Mouse (Mus musculus) naive thymus-derived CD4-positive, alpha-beta T cell, adult 2 months (primary cell): Measurements from ENCODE around the gene Nf1.

ENCODE experiments used
- DNase-seq: peaks from one replicate; pipeline ENCODE4 v3.0.0-alpha.2; 2011; ENCODE audit warnings: low read depth

The Nf1 gene

DNA sequence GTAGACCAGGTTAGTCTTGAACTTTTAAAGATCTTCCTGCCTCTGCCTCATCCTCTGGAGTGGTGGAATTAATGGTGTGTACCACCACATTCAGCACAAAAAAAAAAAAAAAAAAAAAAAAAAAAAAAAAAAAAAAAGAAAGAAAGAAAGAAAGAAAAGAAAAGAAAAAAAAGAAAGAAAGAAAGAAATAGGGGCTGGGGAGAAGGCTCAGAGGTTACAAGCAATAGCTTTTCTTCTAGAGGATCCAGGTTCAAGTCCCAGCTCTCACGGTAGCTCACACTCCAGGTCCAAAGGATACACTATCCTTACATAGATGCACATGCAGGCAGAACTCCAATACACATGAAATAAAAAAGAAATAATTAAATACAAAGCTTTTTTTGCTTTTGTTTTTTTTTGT, 9.9 kb upstream of the Nf1 start:
- DNase-seq, result no peak

DNA sequence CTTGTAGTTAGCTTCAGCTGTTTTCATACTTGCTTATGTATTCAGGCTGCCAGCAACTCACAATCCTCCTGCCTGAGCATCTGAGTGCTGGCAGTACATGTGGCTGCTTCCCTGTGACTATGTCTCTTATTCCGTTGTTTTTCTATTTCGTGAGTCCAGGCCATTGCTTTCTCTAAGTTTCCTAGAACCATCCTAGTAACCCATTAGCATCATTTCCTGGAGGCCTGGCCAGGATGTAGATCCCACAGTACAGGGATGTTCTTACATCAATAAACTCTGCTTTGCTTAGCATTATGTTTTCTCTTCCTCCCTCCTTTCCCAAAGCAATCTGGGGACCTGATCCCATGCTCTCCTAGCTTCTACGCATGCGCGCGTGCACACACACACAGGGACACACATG, 4.4 kb upstream of the Nf1 start:
- no peak for DNase-seq

DNA sequence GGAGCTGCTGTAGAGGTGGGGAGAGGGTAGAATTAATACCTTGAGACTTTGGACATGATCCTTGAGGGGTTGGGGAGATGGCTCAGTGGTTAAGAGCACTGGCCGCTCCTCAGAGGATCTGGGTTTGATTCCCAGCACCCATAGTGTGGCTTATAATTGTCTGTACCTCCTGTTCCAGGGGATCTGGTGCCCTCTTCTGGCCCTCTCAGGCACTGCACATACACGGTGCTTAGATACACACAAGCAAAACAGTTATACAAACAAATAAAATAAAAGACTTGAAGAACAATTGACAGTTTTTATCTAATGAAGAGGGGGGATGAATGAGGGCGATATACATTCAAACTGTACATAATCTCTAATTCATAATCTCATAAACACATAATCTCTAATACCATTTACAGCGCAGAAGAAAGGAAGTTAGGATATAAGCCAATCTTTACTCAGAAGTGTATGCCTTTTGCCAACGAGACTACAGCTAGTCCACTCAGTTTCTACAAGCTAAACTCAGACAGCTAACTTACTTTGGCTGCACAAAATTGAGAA, 2.7 kb upstream of the Nf1 start:
- DNase-seq, result peak; percentile 66

DNA sequence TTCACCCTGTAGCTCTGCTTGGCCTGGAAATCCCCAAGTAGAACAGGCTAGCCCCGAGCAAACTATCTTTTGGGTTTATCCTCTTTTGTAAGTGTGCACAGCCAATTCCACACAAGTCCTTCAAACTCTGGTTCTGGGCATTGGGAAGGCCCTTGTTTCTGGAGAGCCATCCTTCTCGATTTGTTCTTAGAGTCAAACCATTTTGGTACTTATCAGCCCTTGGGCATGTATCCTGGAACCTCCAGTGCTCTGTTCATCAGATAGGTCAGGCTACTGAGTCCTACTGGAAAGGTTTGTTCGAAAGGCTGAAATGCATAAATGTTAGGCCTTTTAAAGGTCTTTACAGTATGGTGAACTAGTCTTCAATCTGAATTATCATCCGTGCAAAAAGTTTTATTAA, 872 bp upstream of the Nf1 start:
- peak; percentile 45 for DNase-seq

DNA sequence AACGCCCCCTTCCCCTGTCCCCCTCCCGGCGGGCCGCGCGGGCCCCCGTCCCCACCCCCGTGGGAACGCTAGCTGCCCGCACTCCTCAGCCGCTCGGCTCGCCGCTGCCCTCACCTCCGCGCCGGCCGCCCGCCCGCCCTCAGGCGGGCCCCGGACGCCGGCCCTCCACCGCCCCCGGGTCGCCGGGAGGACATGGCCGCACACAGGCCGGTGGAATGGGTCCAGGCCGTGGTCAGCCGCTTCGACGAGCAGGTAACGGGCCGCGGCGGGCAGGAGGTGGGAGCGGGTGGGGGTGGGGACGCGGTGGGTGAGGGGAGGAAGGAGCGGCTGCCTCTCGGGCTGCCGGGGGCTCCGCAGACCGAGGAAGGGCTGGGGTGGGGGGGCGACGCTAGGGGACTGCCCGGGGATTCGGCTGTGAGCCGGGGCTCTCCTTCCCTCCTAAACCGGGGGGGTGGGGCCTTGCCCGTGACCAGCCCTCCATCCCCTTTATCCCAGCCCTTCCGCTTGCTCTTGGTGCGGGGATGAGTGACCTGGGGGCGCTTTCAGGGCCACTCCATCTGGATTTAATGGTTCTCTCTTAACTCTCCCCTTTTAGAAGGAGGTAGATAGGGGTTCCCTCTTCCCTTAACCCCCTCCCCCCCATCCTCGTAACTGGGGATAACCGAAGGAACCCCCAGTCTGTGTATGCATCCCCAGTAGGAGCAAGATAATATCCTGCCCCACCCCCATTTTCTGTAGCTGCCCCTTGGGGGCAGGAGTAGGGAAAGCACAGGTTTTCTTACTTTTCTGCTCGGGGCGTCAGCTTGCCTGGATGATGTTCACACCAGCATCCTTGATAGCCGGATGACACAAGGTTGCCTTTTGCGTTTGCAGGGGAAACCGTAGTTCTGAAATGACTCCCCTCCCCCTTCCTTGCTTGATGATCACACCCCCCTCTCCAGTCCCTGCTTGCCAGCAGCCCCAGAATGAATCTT, 602 bp downstream of the Nf1 start:
- peak; percentile 55 for DNase-seq

DNA sequence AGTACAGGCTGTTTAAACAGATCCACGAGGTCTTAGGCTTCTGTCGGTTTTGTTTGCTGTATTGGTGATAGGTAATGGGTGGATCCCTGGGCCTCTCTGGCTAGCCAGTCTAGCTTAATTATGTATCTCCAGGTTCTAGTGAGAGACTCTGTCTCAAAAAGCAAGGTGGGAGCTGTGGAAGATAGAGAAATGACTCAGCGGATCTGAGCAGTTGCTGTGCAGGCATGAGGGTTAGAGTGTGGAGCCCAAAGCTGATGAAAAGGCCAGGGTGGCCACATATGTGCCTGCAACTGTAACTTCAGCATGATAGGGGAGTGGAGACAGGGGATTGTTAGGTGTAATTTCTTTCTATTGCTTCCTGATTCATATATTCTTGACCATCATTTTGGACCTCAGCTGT, 17.5 kb downstream of the Nf1 start:
- DNase-seq, result no peak

DNA sequence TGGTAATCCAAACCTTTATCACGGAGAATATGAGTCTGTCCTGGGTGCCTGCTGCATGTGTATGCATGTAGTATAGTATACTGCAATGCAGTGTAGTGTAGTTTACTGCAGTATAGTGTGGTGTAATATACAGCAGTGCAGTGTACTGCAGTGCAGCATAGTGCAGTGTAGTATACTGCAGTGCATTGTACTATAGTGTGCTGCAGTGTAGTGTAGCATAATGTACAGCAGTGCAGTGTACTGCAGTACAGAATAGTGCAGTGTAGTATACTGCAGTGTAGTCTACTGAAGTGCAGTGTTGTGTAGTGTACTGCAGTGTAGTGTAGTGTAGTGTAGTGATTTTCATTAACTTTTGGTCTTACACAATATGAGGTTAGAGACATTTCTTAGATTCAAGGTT, 17.9 kb downstream of the Nf1 start:
- DNase-seq, result no peak

DNA sequence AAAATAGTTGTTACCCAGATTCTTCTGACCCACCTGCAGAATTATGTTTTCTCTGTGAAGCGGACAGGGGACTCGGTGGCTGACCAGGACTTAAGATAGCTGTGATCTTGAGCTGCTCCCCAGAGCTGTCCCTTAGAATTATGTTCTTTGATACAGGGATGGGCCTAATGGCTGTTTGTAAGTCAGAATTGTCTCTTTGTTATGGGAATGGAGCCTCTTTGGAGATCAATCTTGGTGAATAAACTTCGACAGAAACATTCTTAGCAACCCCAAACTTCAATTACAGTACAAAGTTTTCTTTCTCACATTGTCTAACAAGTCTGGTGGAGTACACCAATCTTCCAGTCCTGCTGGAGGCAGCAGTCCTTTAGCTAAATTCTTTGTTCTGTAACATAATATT, 25.5 kb downstream of the Nf1 start:
- no peak for DNase-seq

DNA sequence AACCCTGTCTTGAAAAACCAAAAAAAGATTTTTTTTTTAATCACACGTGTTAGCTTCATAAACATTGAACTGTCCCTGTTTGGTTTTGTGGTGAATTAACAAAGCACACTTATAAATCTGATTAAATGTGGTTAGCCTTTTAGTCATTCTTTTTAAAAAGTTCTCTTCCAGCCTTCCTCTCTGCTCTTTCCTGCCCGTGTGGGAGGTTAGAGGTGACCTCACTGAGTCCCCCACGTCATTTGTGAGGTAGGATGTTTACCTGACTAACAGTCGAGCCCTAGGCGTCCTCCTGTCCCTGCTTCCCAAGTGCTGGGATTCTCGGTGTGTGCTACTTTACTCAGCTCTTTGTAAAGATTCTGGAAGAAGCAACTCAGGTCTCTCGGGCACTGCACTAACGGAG, 26.8 kb downstream of the Nf1 start:
- DNase-seq, result peak; percentile 19

DNA sequence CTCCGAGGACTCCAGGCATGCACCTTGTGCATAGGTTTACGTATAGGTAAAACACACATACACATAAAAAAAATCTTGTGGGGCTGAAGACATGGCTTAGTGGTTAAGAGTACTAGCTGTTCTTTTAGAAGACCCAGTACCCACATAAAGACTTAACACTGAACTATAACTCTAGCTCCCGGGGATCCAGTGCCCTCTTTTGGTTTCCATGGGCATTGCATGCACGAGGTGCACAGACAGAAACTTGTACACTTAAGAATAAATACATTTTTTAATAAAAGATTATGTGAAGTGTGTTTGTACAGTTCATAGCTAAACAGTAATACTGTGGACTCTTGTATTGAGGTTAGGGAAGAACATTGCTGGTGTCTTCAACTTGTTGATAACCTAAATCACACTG, 33.5 kb downstream of the Nf1 start:
- peak; percentile 9 for DNase-seq

DNA sequence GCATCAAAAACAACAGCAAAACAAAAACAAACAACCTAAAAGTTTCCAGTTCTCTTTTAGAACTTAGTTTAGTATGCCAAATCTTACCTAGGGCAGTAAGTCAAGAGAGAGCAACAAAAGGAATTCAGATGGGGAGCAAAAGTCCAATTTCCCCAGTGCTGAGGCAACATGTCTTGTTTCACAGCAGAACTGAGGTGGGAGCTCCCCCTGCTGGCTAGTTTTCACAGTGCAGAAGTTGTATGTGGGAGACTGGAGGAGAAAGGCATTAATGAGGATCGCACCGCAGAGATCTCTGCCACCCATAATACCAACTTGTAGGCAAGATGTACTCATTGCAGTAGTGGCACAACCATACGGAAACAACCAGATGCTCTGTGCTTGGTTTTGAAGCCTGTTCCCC, 58.8 kb downstream of the Nf1 start:
- DNase-seq, result peak; percentile 90

DNA sequence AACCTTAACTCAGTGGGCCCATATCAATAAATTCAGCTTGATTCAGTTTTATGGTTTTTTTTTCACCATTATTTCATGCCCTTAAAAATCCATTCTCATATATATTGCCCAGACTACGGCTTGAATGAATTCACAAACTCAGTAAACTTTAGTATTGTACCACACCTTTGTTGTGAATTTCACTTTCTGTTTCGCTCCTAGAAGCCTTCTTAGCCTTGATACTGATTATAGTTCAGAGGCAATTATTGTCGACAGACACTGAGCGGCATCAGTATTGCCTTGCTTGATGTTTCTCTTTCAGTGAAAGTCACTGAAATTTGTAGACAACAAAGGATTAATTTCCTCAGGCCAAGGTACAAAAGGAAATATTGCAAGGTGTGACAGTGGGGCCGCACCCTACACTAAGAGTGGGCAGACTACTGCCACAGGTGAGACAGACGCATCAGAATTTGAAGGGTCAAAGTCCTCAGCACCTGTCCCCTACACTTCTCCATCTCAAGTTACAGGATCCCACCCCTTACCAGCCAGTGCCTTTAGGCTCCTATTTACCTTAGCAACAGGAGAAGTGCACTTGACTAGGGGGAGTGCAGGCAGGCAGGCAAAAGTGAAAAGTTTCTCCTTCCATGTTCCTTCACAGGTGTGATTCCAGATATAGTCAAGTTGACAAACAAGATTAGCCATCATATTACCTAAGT, 64.3 kb downstream of the Nf1 start:
- peak; percentile 27 for DNase-seq

DNA sequence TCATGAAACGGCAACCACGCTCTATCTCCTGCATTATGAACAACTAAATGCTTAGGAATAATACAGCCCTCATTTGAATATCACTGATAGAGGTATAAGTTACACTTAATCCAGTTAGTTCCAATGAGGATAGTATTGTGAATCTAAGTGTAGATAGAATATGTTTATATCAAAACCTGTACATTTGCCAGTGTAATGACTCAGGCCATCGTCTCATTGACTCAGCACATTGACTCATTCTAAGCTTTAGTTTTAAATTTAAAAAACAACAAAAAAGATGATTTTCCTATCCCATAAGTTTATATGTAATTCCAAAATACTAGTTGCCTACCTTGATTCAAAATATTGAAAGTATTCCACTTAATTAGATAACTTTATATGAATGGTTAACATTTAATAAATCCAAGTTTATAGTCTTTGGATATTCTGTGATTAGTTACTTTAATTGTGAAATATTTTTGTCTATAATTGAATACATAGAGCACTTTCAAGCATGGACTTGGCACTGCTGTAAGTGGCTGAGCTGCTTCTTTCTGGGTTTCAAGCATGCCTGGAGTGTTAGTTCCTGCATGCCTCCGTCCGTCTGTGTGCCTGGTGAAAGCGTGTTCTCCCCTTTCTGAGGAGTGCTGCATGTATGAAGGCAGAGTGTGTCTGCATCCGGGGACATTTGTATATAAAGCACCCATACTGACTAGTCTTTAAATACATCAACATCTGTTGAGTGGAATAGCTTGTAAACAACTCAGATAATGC, 74.4 kb downstream of the Nf1 start:
- no peak for DNase-seq

DNA sequence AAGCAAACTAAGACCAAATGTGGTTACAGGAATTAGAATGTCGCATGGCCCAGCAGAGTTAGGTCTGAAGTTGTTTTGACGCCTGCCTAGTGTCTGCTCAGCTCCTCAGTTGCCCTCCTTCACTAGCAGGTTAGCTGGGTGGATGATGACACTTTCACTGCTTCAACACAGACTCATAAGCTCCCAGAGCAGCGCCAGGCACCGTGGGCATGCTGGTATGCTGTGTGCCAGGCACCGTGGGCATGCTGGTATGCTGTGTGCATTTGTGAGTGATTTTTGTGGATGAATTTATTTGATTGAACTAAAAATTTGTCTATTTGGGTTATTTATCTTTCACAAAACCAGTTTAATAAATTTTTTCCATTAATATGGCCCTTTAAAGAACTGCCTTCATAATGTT, 83.0 kb downstream of the Nf1 start:
- no peak for DNase-seq

DNA sequence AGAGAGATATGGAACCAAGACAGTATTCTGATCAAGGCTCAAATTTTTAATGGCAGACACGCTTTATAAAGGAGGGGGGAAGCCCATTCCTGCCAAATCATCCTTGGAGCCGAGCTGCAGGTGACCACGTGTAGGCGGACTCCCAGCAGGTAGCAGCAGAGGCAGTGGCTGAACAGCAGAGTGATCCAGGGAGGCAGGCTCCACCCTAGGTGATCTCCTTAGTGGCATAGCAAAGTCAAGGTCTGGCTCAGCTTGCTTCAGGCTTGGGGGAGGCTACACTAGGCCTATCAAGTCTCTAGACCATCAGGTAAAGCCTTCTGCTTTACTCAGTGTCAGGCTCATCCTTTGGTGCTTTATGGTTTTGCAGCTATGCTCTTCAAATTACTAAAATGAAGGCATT, 87.1 kb downstream of the Nf1 start:
- no peak for DNase-seq

DNA sequence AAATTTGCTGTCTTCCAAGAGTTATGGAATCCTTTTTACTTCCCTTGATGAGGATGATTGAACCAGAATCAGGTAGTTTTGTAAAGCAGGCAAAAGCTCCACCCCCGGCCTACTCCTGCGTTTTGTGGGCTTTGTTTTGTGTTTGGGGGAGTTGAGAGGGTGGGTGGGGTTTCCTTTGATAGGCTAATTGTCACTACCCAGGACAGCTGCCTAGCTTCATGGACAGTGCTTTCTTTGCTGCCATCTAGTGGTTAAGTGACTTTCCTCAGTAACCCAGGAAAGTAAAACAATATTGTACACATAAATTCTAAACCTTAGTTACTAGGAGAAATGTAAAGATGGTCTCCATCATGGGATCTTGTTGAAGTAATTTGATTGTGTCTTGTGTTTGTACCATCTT, 88.1 kb downstream of the Nf1 start:
- DNase-seq, result peak; percentile 67

DNA sequence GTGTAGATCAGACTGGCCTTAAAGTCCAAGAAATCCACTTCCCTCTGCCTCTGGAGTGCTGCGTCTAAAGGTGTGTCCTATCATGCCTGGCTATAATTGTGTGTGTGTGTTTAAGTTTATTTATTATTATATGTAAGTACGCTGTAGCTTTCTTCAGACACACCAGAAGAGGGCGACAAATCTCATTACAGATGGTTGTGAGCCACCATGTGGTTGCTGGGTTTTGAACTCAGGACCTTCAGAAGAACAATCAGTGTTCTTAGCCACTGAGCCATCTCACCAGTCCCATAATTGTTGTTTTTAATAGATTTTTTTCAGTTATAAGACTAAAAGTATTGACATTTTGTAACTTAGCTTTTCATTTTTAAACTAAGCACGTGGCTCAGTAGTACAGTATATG, 95.8 kb downstream of the Nf1 start:
- no peak for DNase-seq

DNA sequence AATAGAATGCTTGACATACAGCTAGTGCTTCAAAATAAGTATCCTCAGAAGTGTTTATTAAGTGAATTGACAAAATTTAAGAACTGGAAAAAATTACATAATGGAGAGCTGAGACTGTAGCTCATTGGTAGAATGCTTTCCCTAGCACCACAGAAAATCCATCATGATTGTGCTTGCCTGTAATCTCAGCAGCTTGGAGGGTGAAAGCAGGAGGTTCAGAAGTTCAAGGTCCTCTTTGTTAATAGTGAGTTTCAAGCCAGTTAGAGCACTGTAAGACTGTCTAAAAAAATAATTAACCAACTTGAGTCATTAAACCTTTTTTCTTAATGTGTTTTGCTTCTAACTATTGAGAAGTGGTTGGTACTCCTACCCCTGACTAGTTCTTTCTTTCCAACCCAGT, 108.9 kb downstream of the Nf1 start:
- DNase-seq, result no peak

DNA sequence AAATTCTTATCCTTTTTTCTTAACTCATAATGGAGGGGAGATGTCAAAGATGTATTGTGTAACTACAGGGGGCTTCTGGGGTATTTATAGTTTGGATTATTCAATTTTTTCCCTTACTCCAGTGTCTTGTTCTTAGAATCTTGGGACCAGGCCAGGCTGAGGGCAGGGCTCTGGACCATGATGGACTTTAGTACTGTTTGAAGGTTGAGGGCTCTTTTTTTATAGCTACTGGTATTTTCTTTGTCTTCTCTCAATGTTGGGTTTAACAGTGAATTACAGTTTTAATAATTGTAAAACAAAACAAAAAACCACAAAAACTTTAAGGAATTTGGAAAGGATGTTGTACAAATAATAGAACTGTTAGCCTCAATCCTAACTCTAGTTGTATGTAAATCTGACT, 113.5 kb downstream of the Nf1 start:
- no peak for DNase-seq

DNA sequence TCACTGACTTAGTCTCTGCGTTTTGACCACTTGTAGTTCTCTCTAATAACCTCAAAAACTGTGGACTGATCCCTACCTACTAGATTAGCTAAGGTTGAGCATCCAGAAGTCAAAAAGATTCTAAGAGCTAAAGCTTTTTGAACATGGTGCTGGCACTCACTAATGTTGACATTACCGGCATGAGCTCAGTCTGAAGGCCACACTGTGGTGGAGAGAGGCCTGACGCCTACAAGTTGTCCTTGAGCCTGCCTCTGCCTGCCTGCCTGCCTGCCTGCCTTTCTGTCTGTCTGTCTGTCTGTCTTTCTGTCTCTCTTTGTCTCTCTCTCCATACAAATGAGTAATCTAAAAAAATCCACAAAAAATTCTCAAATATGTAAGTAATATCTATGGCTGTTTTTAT, 118.4 kb downstream of the Nf1 start:
- no peak for DNase-seq

DNA sequence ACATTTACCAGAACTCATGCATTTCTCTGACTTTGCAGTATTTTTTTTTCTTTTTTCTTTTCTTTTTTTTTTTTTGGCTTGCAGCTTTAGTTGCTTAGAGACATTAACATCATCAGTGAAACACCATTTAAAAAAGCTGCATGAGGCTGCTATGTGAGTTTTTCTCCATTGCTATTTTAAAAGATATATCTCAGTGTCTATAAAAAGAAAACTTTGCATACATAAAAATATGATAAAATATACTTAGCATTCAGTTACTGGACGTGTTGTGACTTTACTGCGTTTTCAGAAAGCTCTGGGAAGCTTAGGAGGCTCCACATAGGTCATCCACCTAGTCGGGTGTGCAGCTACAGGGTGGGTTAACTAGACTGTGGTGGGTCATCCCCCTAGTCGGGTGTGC, 120.4 kb downstream of the Nf1 start:
- no peak for DNase-seq

DNA sequence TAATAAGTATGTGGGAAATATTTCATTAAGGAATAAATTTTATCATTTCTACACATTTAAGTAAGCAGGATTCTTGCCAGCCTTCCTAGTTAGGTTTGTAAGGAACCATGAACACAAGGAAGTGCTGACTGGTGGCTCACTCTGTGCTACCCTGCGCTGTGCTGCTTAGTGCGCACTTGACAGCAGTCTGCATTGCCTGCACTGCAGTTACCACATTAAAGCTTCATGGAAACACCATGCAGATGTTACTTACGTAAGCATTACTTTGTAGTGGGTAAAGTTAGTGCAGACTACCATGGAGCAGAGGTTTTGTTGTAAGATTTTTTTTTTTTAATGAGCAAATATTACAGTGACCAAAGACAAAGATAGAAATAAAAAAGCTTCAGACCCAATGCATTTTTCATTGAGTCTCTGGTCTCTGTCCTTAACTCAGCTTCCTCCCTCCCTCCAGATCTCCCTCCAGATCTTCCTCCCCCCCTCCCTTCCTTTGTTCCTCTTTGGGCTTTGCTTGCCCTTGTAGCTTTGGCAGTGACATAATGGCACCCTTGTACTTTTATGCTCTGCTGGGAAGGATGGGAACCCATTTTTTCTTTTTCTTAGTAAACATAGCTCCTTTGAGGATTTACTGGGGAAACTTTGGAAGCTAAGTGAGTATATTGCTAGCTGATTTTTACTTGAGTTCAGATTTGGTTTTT, 121.4 kb downstream of the Nf1 start:
- DNase-seq, result peak; percentile 87
